Mouse (Mus musculus) adrenal gland, adult 18-20 months (tissue): ENCODE data around the gene Pinlyp. TPM values are rescaled to one million over a fixed set of nuclear protein-coding genes. Genes with fewer than 3 reads are reported as not detected.

ENCODE experiments used
- total RNA-seq, 2 experiments: library from RNA; stranded (reverse); gene quantifications; 1 replicate in 1 of 2; 2 replicates in 1 of 2; pipeline ENCODE4 v1.2.3; 2021

Pinlyp gene
- total RNA-seq, 2 experiments from 2014 or later, result not detected

Other genes starting within 250 kb of the Pinlyp start
- gene Zfp61, start 244.9 kb downstream of the Pinlyp start, total RNA-seq, result 1 to 10 TPM; 6.9 to 7.0 TPM
- 1 to 10 TPM; 4.2 to 4.4 TPM for gene Zfp94, start 229.5 kb downstream of the Pinlyp start, total RNA-seq
- 1 to 10 TPM in 1 of 2 experiments, under 1 TPM in 1; 0.73 to 1.3 TPM for gene Tescl, start 212.2 kb downstream of the Pinlyp start, total RNA-seq
- gene Lypd5, start 196.9 kb downstream of the Pinlyp start, total RNA-seq, result not detected
- gene Kcnn4, start 175.9 kb downstream of the Pinlyp start, total RNA-seq, result 1 to 10 TPM in 1 of 2 experiments, under 1 TPM in 1; 0.60 to 1.5 TPM
- gene Smg9, start 146.5 kb downstream of the Pinlyp start, total RNA-seq, result 10 to 100 TPM; 17.7 to 20.1 TPM
- not detected for gene Irgc1, start 93.8 kb downstream of the Pinlyp start, total RNA-seq
- gene Plaur, start 83.6 kb downstream of the Pinlyp start, total RNA-seq, result 10 to 100 TPM in 1 of 2 experiments, 1 to 10 TPM in 1; 6.5 to 14.4 TPM
- gene Cadm4, start 64.1 kb downstream of the Pinlyp start, total RNA-seq, result 1 to 10 TPM; 3.5 TPM
- 1 to 10 TPM; 4.6 to 5.0 TPM for gene Zfp428, start 39.1 kb downstream of the Pinlyp start, total RNA-seq
- not detected for gene AC161166.1, start 33.7 kb downstream of the Pinlyp start, total RNA-seq
- gene Irgq, start 15.4 kb downstream of the Pinlyp start, total RNA-seq, result 10 to 100 TPM; 21.0 to 24.1 TPM
- gene Xrcc1, start 171 bp upstream of the Pinlyp start, total RNA-seq, result 10 to 100 TPM; 35.9 to 37.1 TPM
- gene Ethe1, start 41.4 kb upstream of the Pinlyp start, total RNA-seq, result 10 to 100 TPM; 28.9 to 40.3 TPM
- under 1 TPM; 0.32 to 0.46 TPM for gene Zfp575, start 41.5 kb upstream of the Pinlyp start, total RNA-seq
- 1 to 10 TPM; 3.8 to 5.2 TPM for gene Phldb3, start 64.6 kb upstream of the Pinlyp start, total RNA-seq
- gene Lypd3, start 90.4 kb upstream of the Pinlyp start, total RNA-seq, result under 1 TPM in 1 of 2 experiments, not detected in 1; 0.50 TPM
- gene Tex101, start 130.6 kb upstream of the Pinlyp start, total RNA-seq, result not detected
- not detected for gene BC049730, start 163.1 kb upstream of the Pinlyp start, total RNA-seq
- gene Gm4763, start 180.8 kb upstream of the Pinlyp start, total RNA-seq, result not detected
- gene Cd177, start 214.2 kb upstream of the Pinlyp start, total RNA-seq, result under 1 TPM in 1 of 2 experiments, not detected in 1; 0.19 TPM
- gene Ceacam10, start 231.1 kb upstream of the Pinlyp start, total RNA-seq, result not detected